Mouse (Mus musculus) heart, embryonic 10.5 days (tissue): ENCODE results near the gene Asb3. TPM values are rescaled to one million over a fixed set of nuclear protein-coding genes. Genes with fewer than 3 reads are reported as not detected.

Experiments used
- DNase-seq: peaks from one replicate; pipeline ENCODE4 v3.0.0-alpha.2; 2017; ENCODE audit warnings: low spot score
- H3K27ac ChIP-seq: fragments of 300-500 bp; sonication (generic); 2 replicates; pipeline ENCODE4 v1.5.1; 2016; ENCODE audit warnings: mild to moderate bottlenecking
- H3K27me3 ChIP-seq: fragments of 300-500 bp; sonication (generic); 2 replicates; pipeline ENCODE4 v1.6.1; 2016; ENCODE audit warnings: mild to moderate bottlenecking; ENCODE audit not compliant: poor library complexity, insufficient read depth, severe bottlenecking
- H3K36me3 ChIP-seq: fragments of 300-500 bp; sonication (generic); 2 replicates; pipeline ENCODE4 v1.6.1; 2016; ENCODE audit warnings: mild to moderate bottlenecking, moderate library complexity
- H3K4me1 ChIP-seq: fragments of 300-500 bp; sonication (generic); 2 replicates; pipeline ENCODE4 v1.6.1; 2016; ENCODE audit warnings: mild to moderate bottlenecking
- H3K4me3 ChIP-seq: fragments of 300-500 bp; sonication (generic); 2 replicates; pipeline ENCODE4 v1.5.1; 2016; ENCODE audit warnings: mild to moderate bottlenecking, moderate library complexity
- H3K9me3 ChIP-seq: fragments of 300-500 bp; sonication (generic); 2 replicates; pipeline ENCODE4 v1.6.1; 2016; ENCODE audit warnings: mild to moderate bottlenecking, moderate library complexity
- WGBS: fragments of 180-500 bp; shearing (Covaris S2); methylation state at CpG from one replicate; pipeline ENCODE4 v1.1.7; 2016; 5-methylcytosine and 5-hydroxymethylcytosine counted together
- polyA plus RNA-seq: library from polyadenylated mRNA; unstranded; fragments of >200 nt; fragmentation: Nextera tagmentation; extraction: Ambion mirVana; gene quantifications from 2 replicates; pipeline ENCODE4 v1.2.1, GENCODE M21; 2016

Asb3 gene
- 21.2 and 25.8 TPM in 2 replicates for polyA plus RNA-seq

GRCm38 (mm10) chr11:30885171-30885871 lies at the start of gene Asb3, which contains the start of gene Gpr75:
Gene Asb3, plus strand, starts transcription at chr11:30885416.
Gene Gpr75, plus strand, starts transcription at chr11:30885358.
- peak; percentile 76 for DNase-seq
- Histone ChIP-seq H3K4me1 (no peaks in the 10 kb centered on the region), H3K4me3 (peak within 1 kb of the TSS; percentile 65), H3K9me3 (no peaks in the 10 kb centered on the region), H3K27ac (peak within 1 kb of the TSS; percentile 67; the same call in 1 of the 2 replicates), H3K27me3 (no peaks in the 10 kb centered on the region), H3K36me3 (peaks cover 2% of the 10 kb centered on the region; the same call in 1 of the 2 replicates)
- 3% methylated on average over 41 of the region's 41 CpGs for WGBS

DNA sequence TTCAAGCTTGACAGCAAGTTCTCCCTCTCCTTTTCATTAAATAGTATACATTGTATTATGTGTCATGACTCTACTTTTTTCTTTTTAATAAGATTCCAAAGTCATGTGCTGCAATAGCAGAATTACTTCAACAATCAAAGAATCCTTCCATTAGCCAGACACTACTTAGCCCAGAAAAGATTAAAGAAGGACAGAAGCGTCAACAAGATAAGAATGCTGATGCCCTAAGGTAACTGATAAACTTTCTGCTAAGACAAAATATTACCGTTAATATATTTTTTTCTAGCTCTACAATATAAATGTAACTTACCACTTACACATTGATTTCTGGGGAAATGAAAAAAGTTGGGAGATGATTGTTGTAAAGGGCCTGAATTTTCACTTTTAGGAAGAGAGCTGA lies 46.4 kb upstream of the Asb3 start:
- Histone ChIP-seq H3K27ac (no peak overlapping the region), H3K36me3 (peaks cover 79% of the 10 kb centered on the region), H3K9me3 (no peaks in the 10 kb centered on the region), H3K4me3 (no peak overlapping the region), H3K27me3 (no peaks in the 10 kb centered on the region), H3K4me1 (no peaks in the 10 kb centered on the region)
- DNase-seq, result no peak
- WGBS, result 78% methylated on average over 2 of the region's 2 CpGs

- no peak for DNase-seq
- Histone ChIP-seq H3K4me3 (no peak overlapping the region), H3K36me3 (peaks cover 71% of the 10 kb centered on the region), H3K27me3 (no peaks in the 10 kb centered on the region), H3K9me3 (no peaks in the 10 kb centered on the region), H3K4me1 (no peaks in the 10 kb centered on the region), H3K27ac (no peak overlapping the region)
- 97% methylated on average over 1 of the region's 1 CpGs for WGBS
These were observed 40.9 kb upstream of the Asb3 start for GRCm38 (mm10) chr11:30844355-30844754.

GRCm38 (mm10) chr11:30872425-30872824 lies 12.8 kb upstream of the Asb3 start:
- DNase-seq, result no peak
- Histone ChIP-seq H3K36me3 (peaks cover 55% of the 10 kb centered on the region), H3K4me3 (no peak overlapping the region), H3K27ac (no peak overlapping the region), H3K27me3 (no peaks in the 10 kb centered on the region), H3K9me3 (no peaks in the 10 kb centered on the region), H3K4me1 (no peaks in the 10 kb centered on the region)

GRCm38 (mm10) chr11:30888153-30888552 lies 2.9 kb downstream of the Asb3 start:
- 87% methylated on average over 2 of the region's 2 CpGs for WGBS
- H3K27ac ChIP-seq, result no peak overlapping the region
- no peak for DNase-seq

GRCm38 (mm10) chr11:30896201-30896600 lies 11.0 kb downstream of the Asb3 start:
- H3K27ac ChIP-seq, result no peak overlapping the region
- no peak for DNase-seq
- H3K27me3 ChIP-seq, result no peaks in the 10 kb centered on the region
- no peaks in the 10 kb centered on the region for H3K4me1 ChIP-seq
- H3K36me3 ChIP-seq, result no peaks in the 10 kb centered on the region
- no peaks in the 10 kb centered on the region for H3K9me3 ChIP-seq
- no peak overlapping the region for H3K4me3 ChIP-seq
- 85% methylated on average over 1 of the region's 1 CpGs for WGBS

More at GRCm38 (mm10) chr11:30888153-30888552, 2.9 kb downstream of the Asb3 start:
- H3K36me3 ChIP-seq, result no peaks in the 10 kb centered on the region
- H3K4me3 ChIP-seq, result no peak overlapping the region
- no peaks in the 10 kb centered on the region for H3K27me3 ChIP-seq
- H3K4me1 ChIP-seq, result no peaks in the 10 kb centered on the region
- no peaks in the 10 kb centered on the region for H3K9me3 ChIP-seq

DNA sequence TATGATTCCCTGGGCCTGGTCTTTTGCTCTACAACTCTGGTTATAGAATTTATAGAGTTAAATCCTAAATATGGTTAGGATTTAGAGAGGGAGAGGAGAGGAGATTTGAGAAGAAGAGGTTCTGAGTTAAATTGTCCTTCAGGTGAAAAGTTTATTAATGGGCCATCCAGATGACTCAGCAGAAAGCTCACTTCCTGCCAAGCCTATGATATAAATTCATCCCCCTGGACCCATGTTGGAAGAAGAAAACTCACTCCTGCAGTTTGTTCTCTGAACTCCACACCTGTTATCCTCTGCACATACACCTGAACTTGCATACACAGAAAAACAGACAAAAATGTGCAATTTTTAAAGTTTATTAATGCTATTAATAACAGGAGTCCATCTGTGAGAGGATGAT lies 14.1 kb downstream of the Asb3 start:
- no peaks in the 10 kb centered on the region for H3K36me3 ChIP-seq
- no peaks in the 10 kb centered on the region for H3K27me3 ChIP-seq
- H3K4me3 ChIP-seq, result no peak overlapping the region
- DNase-seq, result no peak
- no peaks in the 10 kb centered on the region for H3K4me1 ChIP-seq
- H3K9me3 ChIP-seq, result no peaks in the 10 kb centered on the region
- H3K27ac ChIP-seq, result no peak overlapping the region

GRCm38 (mm10) chr11:30912311-30912710 lies 27.1 kb downstream of the Asb3 start:
- H3K4me3 ChIP-seq, result no peak overlapping the region
- DNase-seq, result no peak
- no peaks in the 10 kb centered on the region for H3K27me3 ChIP-seq
- H3K9me3 ChIP-seq, result no peaks in the 10 kb centered on the region
- no peaks in the 10 kb centered on the region for H3K4me1 ChIP-seq
- WGBS, result 91% methylated on average over 3 of the region's 3 CpGs
- H3K36me3 ChIP-seq, result no peaks in the 10 kb centered on the region
- no peak overlapping the region for H3K27ac ChIP-seq

DNA sequence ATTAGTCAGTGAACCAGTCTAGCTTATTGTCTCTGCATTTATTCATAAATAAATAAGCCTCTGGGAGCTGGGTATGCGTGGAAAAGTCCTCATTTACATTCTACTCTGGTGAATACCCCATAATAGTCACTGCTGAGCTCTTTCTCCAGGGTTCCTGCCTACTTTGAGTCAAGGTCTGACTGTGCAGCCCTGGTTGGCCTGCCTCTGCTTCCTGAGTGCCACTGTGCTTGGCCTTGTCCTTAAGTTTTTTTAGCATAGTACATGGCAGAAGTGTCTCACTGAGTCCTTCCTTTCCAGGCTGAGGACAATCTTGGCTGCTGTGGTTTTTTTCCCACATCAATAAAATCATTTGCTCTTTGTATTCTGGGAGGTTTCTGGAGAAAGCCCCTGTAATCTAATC lies 35.4 kb downstream of the Asb3 start:
- Histone ChIP-seq H3K27me3 (no peaks in the 10 kb centered on the region), H3K9me3 (no peaks in the 10 kb centered on the region), H3K27ac (no peak overlapping the region), H3K36me3 (peaks cover 14% of the 10 kb centered on the region), H3K4me1 (no peaks in the 10 kb centered on the region), H3K4me3 (no peak overlapping the region)
- no peak for DNase-seq
- 62% methylated on average over 1 of the region's 1 CpGs for WGBS

DNA sequence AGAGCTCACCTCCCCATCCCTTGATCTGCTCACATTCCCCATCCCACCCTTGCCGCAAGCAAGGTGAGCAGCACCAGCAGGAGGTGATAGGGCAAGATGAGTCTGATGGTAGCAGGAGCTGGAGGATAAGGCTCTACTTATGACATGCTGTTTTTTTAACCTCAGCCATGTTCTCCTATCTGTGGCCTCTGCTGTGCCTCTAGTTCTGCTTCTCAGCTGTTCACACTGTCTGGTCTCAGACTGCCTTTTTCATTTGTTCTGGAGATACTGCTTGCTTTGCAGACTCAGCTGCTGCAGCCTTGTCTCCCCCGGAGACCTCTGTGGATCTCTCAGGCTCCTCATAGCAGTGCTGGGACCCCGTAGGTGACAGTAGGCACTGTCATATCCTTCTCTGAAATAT lies 38.1 kb downstream of the Asb3 start:
- H3K36me3 ChIP-seq, result peaks cover 32% of the 10 kb centered on the region
- no peak for DNase-seq
- H3K4me3 ChIP-seq, result no peak overlapping the region
- no peaks in the 10 kb centered on the region for H3K9me3 ChIP-seq
- 90% methylated on average over 3 of the region's 3 CpGs for WGBS
- no peak overlapping the region for H3K27ac ChIP-seq
- no peaks in the 10 kb centered on the region for H3K4me1 ChIP-seq
- no peaks in the 10 kb centered on the region for H3K27me3 ChIP-seq

- Histone ChIP-seq H3K4me1 (no peaks in the 10 kb centered on the region), H3K9me3 (no peaks in the 10 kb centered on the region), H3K4me3 (no peak overlapping the region), H3K27ac (no peak overlapping the region), H3K36me3 (peaks cover 54% of the 10 kb centered on the region), H3K27me3 (no peaks in the 10 kb centered on the region)
- DNase-seq, result no peak
These were observed 42.9 kb downstream of the Asb3 start for GRCm38 (mm10) chr11:30928079-30928478.

DNA sequence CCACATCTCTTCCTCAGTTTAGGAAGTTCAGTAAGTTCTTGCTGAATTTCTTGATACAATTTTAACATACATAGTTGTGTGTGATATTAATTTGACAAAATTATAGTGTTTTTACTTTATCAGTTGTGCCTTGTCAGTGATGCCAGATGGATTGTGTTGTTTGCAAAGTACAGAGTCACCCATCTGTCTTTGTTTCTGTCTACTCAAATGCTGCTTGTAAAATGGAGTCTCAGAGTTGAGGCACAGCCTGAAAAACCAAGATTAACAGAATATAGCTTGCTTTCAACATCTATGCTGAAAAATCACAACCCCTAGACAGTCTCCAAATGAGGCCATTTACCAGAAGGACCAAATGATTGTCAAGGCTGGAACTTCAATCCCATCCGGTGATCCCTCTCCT lies 43.3 kb downstream of the Asb3 start:
- 100% methylated on average over 1 of the region's 1 CpGs for WGBS
- Histone ChIP-seq H3K27me3 (no peaks in the 10 kb centered on the region), H3K36me3 (peaks cover 55% of the 10 kb centered on the region), H3K27ac (no peak overlapping the region), H3K4me3 (no peak overlapping the region), H3K9me3 (no peaks in the 10 kb centered on the region), H3K4me1 (no peaks in the 10 kb centered on the region)
- DNase-seq, result no peak

DNA sequence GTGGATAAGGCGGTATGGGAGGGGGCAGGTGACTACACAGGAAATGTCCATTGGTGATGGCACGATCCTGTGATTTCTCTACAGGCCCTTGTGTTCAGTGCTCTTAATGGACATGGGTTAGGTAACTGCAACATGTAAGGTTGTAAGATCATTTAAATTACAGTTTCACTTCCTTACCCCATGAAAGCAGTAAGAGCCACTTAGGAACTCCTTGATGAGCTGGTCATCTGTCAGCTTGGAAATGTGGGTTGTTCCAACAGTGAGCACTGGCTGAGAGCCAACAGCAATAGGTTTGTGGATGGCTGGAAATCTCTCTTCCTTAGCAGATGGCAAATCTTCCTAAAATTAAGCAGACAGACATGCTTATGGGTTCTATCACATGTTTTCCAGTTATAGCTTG lies 58.3 kb downstream of the Asb3 start:
- Histone ChIP-seq H3K4me3 (no peak overlapping the region), H3K4me1 (no peaks in the 10 kb centered on the region), H3K27me3 (no peaks in the 10 kb centered on the region), H3K27ac (no peak overlapping the region), H3K36me3 (peaks cover 87% of the 10 kb centered on the region), H3K9me3 (no peaks in the 10 kb centered on the region)
- 97% methylated on average over 2 of the region's 2 CpGs for WGBS
- no peak for DNase-seq

GRCm38 (mm10) chr11:30952829-30953228 lies 67.6 kb downstream of the Asb3 start:
- DNase-seq, result no peak
- Histone ChIP-seq H3K27ac (no peak overlapping the region), H3K9me3 (no peaks in the 10 kb centered on the region), H3K4me1 (peaks cover 7% of the 10 kb centered on the region), H3K27me3 (no peaks in the 10 kb centered on the region), H3K36me3 (peaks cover 49% of the 10 kb centered on the region), H3K4me3 (peak overlapping the region; percentile 93)
- 72% methylated on average over 5 of the region's 5 CpGs for WGBS
